Mouse (Mus musculus): ENCODE results near the gene Gpx4. TPM values are rescaled to one million over a fixed set of nuclear protein-coding genes. Genes with fewer than 3 reads are reported as not detected.
"Not testable (repeated sequence)": the region's sequence is repeated elsewhere in the genome, so short reads cannot be mapped to it uniquely, and the experiment has no call there.

The Gpx4 gene
- total and polyA plus RNA-seq, 3 experiments, result 832 to 1,055 (median 860) TPM

DNA sequence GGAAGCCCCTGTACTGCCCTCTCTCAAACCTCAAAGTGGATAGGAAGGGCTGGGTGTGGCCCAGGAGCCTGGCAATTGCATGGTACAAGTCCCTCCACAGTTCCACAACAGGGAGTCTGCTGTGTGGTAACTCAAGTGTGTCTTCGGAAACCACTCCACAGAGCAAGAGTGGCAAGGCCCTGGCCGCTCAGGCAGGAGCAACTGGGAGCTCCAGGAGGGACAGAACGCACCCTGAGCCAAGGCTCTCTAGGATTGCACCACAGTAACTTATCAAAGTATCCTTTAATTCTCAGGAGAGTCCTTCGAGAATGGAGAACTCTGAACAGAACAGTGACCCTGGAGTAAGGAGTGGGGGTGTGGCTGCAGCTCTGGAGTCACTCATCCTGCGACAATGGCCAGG, 11.3 kb upstream of the Gpx4 start:
- intact Hi-C loops (cut with DNase I), result loop anchor here (5.0 kb wide), 1 partner anchor 183 kb away; the partner anchor contains the start of gene Ptbp1
- Histone ChIP-seq H3K27me3 (ENCODE audit: control insufficient read depth, insufficient read depth, low read length) (no peaks in the 10 kb centered on the region), H3K4me3 (no peak overlapping the region), H3K9ac (ENCODE audit: low read depth, low read length) (no peak overlapping the region), H3K27ac (peak overlapping the region; percentile 85), H3K79me2 (replicated peaks; ENCODE audit: control insufficient read depth, insufficient read depth, low read length) (no peaks in the 10 kb centered on the region), H3K4me1 (ENCODE audit: control insufficient read depth, insufficient read depth, low read length) (peaks cover 32% of the 10 kb centered on the region), H3K36me3 (ENCODE audit: control insufficient read depth, insufficient read depth, low read length) (peaks cover 2% of the 10 kb centered on the region; the same call in 1 of the 2 replicates)
- TF ChIP-seq CTCF (IDR thresholded peaks at IDR 0.05), result no peak
- no peak for TF ChIP-seq POLR2A (IDR thresholded peaks at IDR 0.05; ENCODE audit: insufficient read depth, low read depth, low read length)
- no peak for TF ChIP-seq EP300 (IDR thresholded peaks at IDR 0.05; ENCODE audit: insufficient read depth, low read depth, low read length)
- 60% methylated on average over 5 of the region's 5 CpGs for WGBS
- no peak for DNase-seq

GRCm38 (mm10) chr10:80036832-80037231, 10.1 kb upstream of the Gpx4 start:
- H3K4me1 ChIP-seq (ENCODE audit: control insufficient read depth, insufficient read depth, low read length), result peaks cover 32% of the 10 kb centered on the region
- no peaks in the 10 kb centered on the region for H3K27me3 ChIP-seq (ENCODE audit: control insufficient read depth, insufficient read depth, low read length)
- WGBS, result 34% methylated on average over 13 of the region's 13 CpGs
- peak overlapping the region; percentile 85 for H3K27ac ChIP-seq
- H3K4me3 ChIP-seq, result no peak overlapping the region
- TF ChIP-seq EP300 (IDR thresholded peaks at IDR 0.05; ENCODE audit: insufficient read depth, low read depth, low read length) (peak; percentile 98), CTCF (IDR thresholded peaks at IDR 0.05) (no peak)
- H3K36me3 ChIP-seq (ENCODE audit: control insufficient read depth, insufficient read depth, low read length), result peaks cover 2% of the 10 kb centered on the region; the same call in 1 of the 2 replicates
- H3K9ac ChIP-seq (ENCODE audit: low read depth, low read length), result no peak overlapping the region
- H3K79me2 ChIP-seq (replicated peaks; ENCODE audit: control insufficient read depth, insufficient read depth, low read length), result no peaks in the 10 kb centered on the region
- peak; percentile 72 to 89 for DNase-seq
- intact Hi-C loops (cut with DNase I), result loop anchor here (5.0 kb wide), 1 partner anchor 185 kb away; the partner anchor contains the start of gene Ptbp1

- H3K79me2 ChIP-seq (replicated peaks; ENCODE audit: control insufficient read depth, insufficient read depth, low read length), result no peaks in the 10 kb centered on the region
- H3K4me3 ChIP-seq, result peak within 1 kb of the TSS; percentile 98
- peak within 1 kb of the TSS; percentile 89 for H3K27ac ChIP-seq
- no peaks in the 10 kb centered on the region for H3K27me3 ChIP-seq (ENCODE audit: control insufficient read depth, insufficient read depth, low read length)
- peaks cover 2% of the 10 kb centered on the region; the same call in 1 of the 2 replicates for H3K36me3 ChIP-seq (ENCODE audit: control insufficient read depth, insufficient read depth, low read length)
- peak within 1 kb of the TSS; percentile 83 for H3K9ac ChIP-seq (ENCODE audit: low read depth, low read length)
- under 1% methylated on average over 40 of the region's 40 CpGs for WGBS
- peak; percentile 97 to 98 for DNase-seq
- TF ChIP-seq CTCF (IDR thresholded peaks at IDR 0.05), result 0 out of 2 replicates have a peak, but pooled peaks have one; percentile 9
- peak; percentile 98 for TF ChIP-seq EP300 (IDR thresholded peaks at IDR 0.05; ENCODE audit: insufficient read depth, low read depth, low read length)
- TF ChIP-seq POLR2A (IDR thresholded peaks at IDR 0.05; ENCODE audit: insufficient read depth, low read depth, low read length), result peak; percentile 89
- peaks cover 21% of the 10 kb centered on the region for H3K4me1 ChIP-seq (ENCODE audit: control insufficient read depth, insufficient read depth, low read length)
- intact Hi-C loops (cut with DNase I), result loop anchor here (2.0 to 5.0 kb wide), 5 partner anchors 13 to 187 kb away; partner anchors contain the start of genes Abca7, Cnn2, Ptbp1 and Stk11
These were observed 7.4 kb upstream of the Gpx4 start, which contains the start of gene Polr2e for GRCm38 (mm10) chr10:80039559-80039979. Polr2e (minus strand) TSS chr10:80039795.

DNA sequence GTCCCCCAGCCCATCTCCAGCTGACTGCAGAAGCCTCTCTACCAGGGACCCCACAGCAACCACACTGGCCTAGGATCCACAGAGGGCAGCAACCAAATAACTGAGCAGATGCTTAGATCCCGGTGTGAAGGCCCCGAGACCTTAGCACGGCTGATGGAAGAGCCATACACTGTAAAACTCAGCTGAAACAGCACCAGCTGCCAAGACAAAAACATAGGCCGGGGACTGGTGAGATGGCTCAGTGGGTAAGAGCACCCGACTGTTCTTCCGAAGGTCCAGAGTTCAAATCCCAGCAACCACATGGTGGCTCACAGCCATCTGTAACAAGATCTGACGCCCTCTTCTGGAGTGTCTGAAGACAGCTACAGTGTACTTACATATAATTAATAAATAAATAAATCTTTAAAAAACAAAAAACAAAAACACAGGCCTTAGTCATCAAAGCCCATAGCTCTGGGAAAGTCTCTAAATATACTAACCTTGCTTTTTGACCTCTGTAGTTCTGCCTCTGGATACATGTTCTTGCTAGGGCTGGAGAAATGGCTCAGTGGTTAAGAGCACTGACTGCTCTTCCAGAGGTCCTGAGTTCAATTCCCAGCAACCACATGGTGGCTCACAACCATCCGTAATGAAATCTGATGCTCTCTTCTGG, 5.4 kb upstream of the Gpx4 start:
- H3K4me3 ChIP-seq; H3K79me2 ChIP-seq (replicated peaks; ENCODE audit: control insufficient read depth, insufficient read depth, low read length); DNase-seq; H3K27me3 ChIP-seq (ENCODE audit: control insufficient read depth, insufficient read depth, low read length); intact Hi-C loops (cut with DNase I); H3K9ac ChIP-seq (ENCODE audit: low read depth, low read length); H3K4me1 ChIP-seq (ENCODE audit: control insufficient read depth, insufficient read depth, low read length); H3K27ac ChIP-seq; H3K36me3 ChIP-seq (ENCODE audit: control insufficient read depth, insufficient read depth, low read length): not testable (repeated sequence)
- 83% methylated on average over 8 of the region's 8 CpGs for WGBS

- no peaks in the 10 kb centered on the region for H3K79me2 ChIP-seq (replicated peaks; ENCODE audit: control insufficient read depth, insufficient read depth, low read length)
- intact Hi-C loops (cut with DNase I), result no loop called here
- H3K27ac ChIP-seq, result no peak overlapping the region
- no peak for DNase-seq
- H3K27me3 ChIP-seq (ENCODE audit: control insufficient read depth, insufficient read depth, low read length), result no peaks in the 10 kb centered on the region
- TF ChIP-seq EP300 (IDR thresholded peaks at IDR 0.05; ENCODE audit: insufficient read depth, low read depth, low read length) (no peak), CTCF (IDR thresholded peaks at IDR 0.05) (no peak), POLR2A (IDR thresholded peaks at IDR 0.05; ENCODE audit: insufficient read depth, low read depth, low read length) (no peak)
- H3K4me1 ChIP-seq (ENCODE audit: control insufficient read depth, insufficient read depth, low read length), result no peaks in the 10 kb centered on the region
- 82% methylated on average over 4 of the region's 4 CpGs for WGBS
- H3K4me3 ChIP-seq, result no peak overlapping the region
- H3K9ac ChIP-seq (ENCODE audit: low read depth, low read length), result no peak overlapping the region
- H3K36me3 ChIP-seq (ENCODE audit: control insufficient read depth, insufficient read depth, low read length), result no peaks in the 10 kb centered on the region
These were observed 2.9 kb upstream of the Gpx4 start for GRCm38 (mm10) chr10:80044087-80044486.

DNA sequence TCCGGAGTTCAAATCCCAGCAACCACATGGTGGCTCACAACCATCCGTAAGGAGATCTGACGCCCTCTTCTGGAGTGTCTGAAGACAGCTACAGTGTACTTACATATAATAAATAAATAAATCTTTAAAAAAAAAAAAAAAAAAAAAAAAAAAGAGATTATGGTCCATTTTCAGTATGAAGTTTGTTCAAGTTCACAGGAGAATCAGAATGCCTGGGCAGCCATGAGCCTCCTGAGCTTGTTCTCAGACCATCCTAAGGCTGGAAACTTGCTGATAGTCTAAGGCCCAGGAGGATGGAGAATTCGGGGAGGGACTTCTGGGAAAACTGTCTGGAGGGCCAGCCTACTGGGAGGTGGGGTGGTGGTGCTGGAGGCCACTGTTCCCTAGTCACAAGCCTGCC, 1.6 kb upstream of the Gpx4 start:
- 74% methylated on average over 4 of the region's 4 CpGs for WGBS
- H3K9ac ChIP-seq (ENCODE audit: low read depth, low read length); H3K36me3 ChIP-seq (ENCODE audit: control insufficient read depth, insufficient read depth, low read length); DNase-seq; H3K79me2 ChIP-seq (replicated peaks; ENCODE audit: control insufficient read depth, insufficient read depth, low read length); H3K4me3 ChIP-seq; H3K27ac ChIP-seq; H3K4me1 ChIP-seq (ENCODE audit: control insufficient read depth, insufficient read depth, low read length); intact Hi-C loops (cut with DNase I); H3K27me3 ChIP-seq (ENCODE audit: control insufficient read depth, insufficient read depth, low read length): not testable (repeated sequence)

Data from heart, adult 2 months (tissue).